Mouse (Mus musculus) neural tube, embryonic 11.5 days (tissue): ENCODE data around the gene Wee2. TPM values are rescaled to one million over a fixed set of nuclear protein-coding genes. Genes with fewer than 3 reads are reported as not detected.

Experiments
- ATAC-seq: fragments of 200-750 bp; cut with Nextera tagmentation; 2 replicates; pipeline ENCODE4 v1.8.0; 2017; ENCODE audit warnings: moderate number of reproducible peaks, mild to moderate bottlenecking, moderate TSS enrichment, moderate library complexity; ENCODE audit not compliant: insufficient read depth, low FRiP score, low TSS enrichment
- DNase-seq: peaks from one replicate; pipeline ENCODE4 v3.0.0-alpha.2; 2015; ENCODE audit warnings: low spot score
- H3K27ac ChIP-seq: fragments of 300-500 bp; sonication (generic); 2 replicates; pipeline ENCODE4 v1.5.1; 2014; ENCODE audit warnings: low read depth, mild to moderate bottlenecking, low read length
- H3K27me3 ChIP-seq: fragments of 300-500 bp; sonication (generic); 2 replicates; pipeline ENCODE4 v1.6.1; 2014; ENCODE audit warnings: mild to moderate bottlenecking, low read length, mixed read lengths; ENCODE audit not compliant: control insufficient read depth, insufficient read depth
- H3K36me3 ChIP-seq: fragments of 300-500 bp; sonication (generic); 2 replicates; pipeline ENCODE4 v1.6.1; 2014; ENCODE audit warnings: mild to moderate bottlenecking, low read length, moderate library complexity, mixed read lengths; ENCODE audit not compliant: control insufficient read depth, insufficient read depth
- H3K4me1 ChIP-seq: fragments of 300-500 bp; sonication (generic); 2 replicates; pipeline ENCODE4 v1.6.1; 2014; ENCODE audit warnings: low read length, mixed read lengths; ENCODE audit not compliant: control insufficient read depth, insufficient read depth
- H3K4me2 ChIP-seq: fragments of 300-500 bp; sonication (generic); 2 replicates; pipeline ENCODE4 v1.6.1; 2014; ENCODE audit warnings: low read depth, mild to moderate bottlenecking, moderate library complexity
- H3K4me3 ChIP-seq: fragments of 300-500 bp; sonication (generic); 2 replicates; pipeline ENCODE4 v1.5.1; 2014; ENCODE audit warnings: low read depth, low read length
- H3K9ac ChIP-seq: fragments of 300-500 bp; sonication (generic); 2 replicates; pipeline ENCODE4 v1.6.1; 2014; ENCODE audit warnings: mild to moderate bottlenecking, low read length
- H3K9me3 ChIP-seq: fragments of 300-500 bp; sonication (generic); 2 replicates; pipeline ENCODE4 v1.6.1; 2016; ENCODE audit warnings: low read length; ENCODE audit not compliant: control insufficient read depth
- WGBS: fragments of 180-500 bp; shearing (Covaris S2); extraction: QIAGEN DNeasy Blood & Tissue Kit; methylation state at CpG from one replicate; pipeline ENCODE4 v1.1.7; 2014; 5-methylcytosine and 5-hydroxymethylcytosine counted together
- polyA plus RNA-seq: library from polyadenylated mRNA; unstranded; fragments of >200 nt; fragmentation: Nextera tagmentation; extraction: Ambion mirVana; gene quantifications from 2 replicates; pipeline ENCODE4 v1.2.1, GENCODE M21; 2014

Wee2 gene
- polyA plus RNA-seq, 1 experiment from 2014 or later, result 0.08 TPM

GRCm38 (mm10) chr6:40418386-40418785 lies 20.5 kb upstream of the Wee2 start:
- H3K9ac ChIP-seq, result no peak overlapping the region
- ATAC-seq, result no peak
- H3K27ac ChIP-seq, result no peak overlapping the region
- no peak overlapping the region for H3K4me2 ChIP-seq
- no peaks in the 10 kb centered on the region for H3K4me1 ChIP-seq
- 95% methylated on average over 4 of the region's 4 CpGs for WGBS
- no peaks in the 10 kb centered on the region for H3K36me3 ChIP-seq
- H3K4me3 ChIP-seq, result no peak overlapping the region
- no peaks in the 10 kb centered on the region for H3K27me3 ChIP-seq
- DNase-seq, result no peak
- no peaks in the 10 kb centered on the region for H3K9me3 ChIP-seq

DNA sequence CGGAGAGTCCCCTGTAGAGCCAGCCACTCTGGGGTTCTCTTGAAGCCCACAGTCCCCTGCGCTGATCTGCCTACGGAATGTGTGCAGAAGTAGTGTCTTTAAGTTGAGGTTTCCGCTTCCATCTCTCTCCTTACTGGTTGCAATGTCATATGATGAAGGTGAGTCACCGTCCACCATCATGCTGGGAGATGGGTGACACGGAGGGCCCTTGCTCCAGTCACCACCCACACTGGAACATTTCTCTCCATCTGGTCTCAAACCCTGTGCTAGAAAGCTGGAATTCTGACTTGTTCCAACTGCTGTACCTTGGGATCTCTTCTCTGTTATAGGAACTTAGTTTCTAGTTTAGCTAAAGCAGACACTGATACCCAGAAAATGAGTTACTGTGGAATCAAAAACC lies 17.8 kb upstream of the Wee2 start:
- Histone ChIP-seq H3K4me2 (no peak overlapping the region), H3K4me1 (no peaks in the 10 kb centered on the region), H3K27me3 (no peaks in the 10 kb centered on the region), H3K36me3 (no peaks in the 10 kb centered on the region), H3K9me3 (no peaks in the 10 kb centered on the region), H3K9ac (no peak overlapping the region), H3K27ac (no peak overlapping the region), H3K4me3 (no peak overlapping the region)
- 100% methylated on average over 6 of the region's 6 CpGs for WGBS
- DNase-seq (no peak), ATAC-seq (no peak)

GRCm38 (mm10) chr6:40423013-40423412 lies 15.9 kb upstream of the Wee2 start:
- DNase-seq, result no peak
- H3K4me3 ChIP-seq, result no peak overlapping the region
- ATAC-seq, result no peak
- H3K27me3 ChIP-seq, result no peaks in the 10 kb centered on the region
- H3K4me2 ChIP-seq, result no peak overlapping the region
- H3K4me1 ChIP-seq, result no peaks in the 10 kb centered on the region
- no peak overlapping the region for H3K9ac ChIP-seq
- no peaks in the 10 kb centered on the region for H3K36me3 ChIP-seq
- H3K27ac ChIP-seq, result no peak overlapping the region
- WGBS, result 64% methylated on average over 1 of the region's 1 CpGs
- H3K9me3 ChIP-seq, result no peaks in the 10 kb centered on the region

- no peak overlapping the region for H3K9ac ChIP-seq
- 40% methylated on average over 1 of the region's 1 CpGs for WGBS
- H3K9me3 ChIP-seq, result no peaks in the 10 kb centered on the region
- no peak overlapping the region for H3K4me2 ChIP-seq
- no peak overlapping the region for H3K4me3 ChIP-seq
- H3K27me3 ChIP-seq, result no peaks in the 10 kb centered on the region
- no peaks in the 10 kb centered on the region for H3K36me3 ChIP-seq
- DNase-seq (peak; percentile 31), ATAC-seq (no peak)
- H3K27ac ChIP-seq, result no peak overlapping the region
- no peaks in the 10 kb centered on the region for H3K4me1 ChIP-seq
Observed at GRCm38 (mm10) chr6:40423774-40424173, 15.1 kb upstream of the Wee2 start.

DNA sequence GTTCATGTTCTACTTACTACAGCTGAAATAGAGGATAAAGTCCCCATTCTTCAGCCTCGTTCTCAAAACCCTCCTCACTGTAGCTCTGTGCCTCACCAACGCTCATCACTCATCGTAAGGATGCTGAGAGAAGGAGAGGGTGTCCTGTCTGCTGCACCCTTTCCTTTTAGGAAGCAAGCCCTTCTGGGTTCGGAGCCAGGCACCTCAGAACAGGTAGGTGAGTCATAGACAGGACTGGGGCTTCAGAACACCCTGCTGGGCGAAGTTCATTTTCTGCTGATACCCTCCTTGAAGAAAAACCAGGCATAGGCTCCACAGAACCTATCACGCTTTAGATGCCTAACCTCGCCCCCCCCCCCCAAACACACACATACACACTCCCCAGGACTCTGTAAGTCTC lies 11.4 kb upstream of the Wee2 start:
- ATAC-seq, result no peak
- WGBS, result 80% methylated on average over 7 of the region's 7 CpGs
- Histone ChIP-seq H3K9ac (no peak overlapping the region), H3K27ac (no peak overlapping the region), H3K4me1 (no peaks in the 10 kb centered on the region), H3K27me3 (no peaks in the 10 kb centered on the region), H3K9me3 (no peaks in the 10 kb centered on the region), H3K4me3 (no peak overlapping the region), H3K4me2 (no peak overlapping the region), H3K36me3 (no peaks in the 10 kb centered on the region)
- DNase-seq, result no peak

DNA sequence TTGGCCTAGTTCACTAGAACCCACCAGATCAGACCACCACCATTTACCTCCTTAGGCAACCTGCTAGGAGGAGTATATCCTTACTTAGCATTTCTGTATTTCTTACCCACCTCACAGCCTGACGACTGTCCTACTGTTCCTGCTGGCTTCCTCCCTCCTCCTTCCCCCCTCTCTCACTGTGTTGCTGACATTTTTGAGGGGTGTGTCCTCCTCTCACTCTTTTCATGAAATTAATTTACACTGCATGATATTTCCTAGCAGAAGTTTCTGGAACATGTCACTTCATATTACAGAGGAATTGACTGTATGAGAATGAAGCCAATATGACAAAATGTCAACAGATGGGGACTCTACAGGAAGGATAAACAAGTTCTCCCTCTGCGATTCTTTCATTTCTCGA lies 10.2 kb upstream of the Wee2 start:
- H3K27ac ChIP-seq, result no peak overlapping the region
- no peak for ATAC-seq
- H3K4me1 ChIP-seq, result no peaks in the 10 kb centered on the region
- H3K4me2 ChIP-seq, result no peak overlapping the region
- no peaks in the 10 kb centered on the region for H3K9me3 ChIP-seq
- no peaks in the 10 kb centered on the region for H3K27me3 ChIP-seq
- no peaks in the 10 kb centered on the region for H3K36me3 ChIP-seq
- 76% methylated on average over 3 of the region's 3 CpGs for WGBS
- DNase-seq, result no peak
- no peak overlapping the region for H3K4me3 ChIP-seq
- H3K9ac ChIP-seq, result no peak overlapping the region

DNA sequence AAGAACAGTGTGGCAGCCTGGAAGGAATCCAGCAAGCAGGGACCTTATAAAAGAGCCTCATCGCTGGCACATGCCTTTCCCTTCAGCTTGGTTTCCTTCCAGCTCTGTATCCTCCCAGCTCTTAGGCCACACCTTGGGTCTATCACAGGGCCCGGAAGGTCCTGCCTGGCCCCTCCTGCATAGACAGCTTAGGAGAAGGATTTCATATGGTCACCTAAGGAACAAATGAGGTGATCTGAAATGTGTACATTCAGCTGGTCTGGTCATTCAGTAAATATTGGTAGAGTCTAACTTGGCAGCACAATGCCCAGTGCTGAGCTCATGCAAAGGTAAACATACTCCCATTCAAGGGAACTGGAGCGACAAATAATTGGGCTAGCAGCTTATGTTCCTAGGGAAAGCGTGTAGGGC lies 9.4 kb upstream of the Wee2 start:
- Histone ChIP-seq H3K4me2 (no peak overlapping the region), H3K4me3 (no peak overlapping the region), H3K27me3 (no peaks in the 10 kb centered on the region), H3K36me3 (no peaks in the 10 kb centered on the region), H3K4me1 (no peaks in the 10 kb centered on the region; the same call in 1 of the 2 replicates), H3K9ac (no peak overlapping the region), H3K9me3 (no peaks in the 10 kb centered on the region), H3K27ac (no peak overlapping the region)
- DNase-seq (no peak), ATAC-seq (no peak)
- 88% methylated on average over 4 of the region's 4 CpGs for WGBS

DNA sequence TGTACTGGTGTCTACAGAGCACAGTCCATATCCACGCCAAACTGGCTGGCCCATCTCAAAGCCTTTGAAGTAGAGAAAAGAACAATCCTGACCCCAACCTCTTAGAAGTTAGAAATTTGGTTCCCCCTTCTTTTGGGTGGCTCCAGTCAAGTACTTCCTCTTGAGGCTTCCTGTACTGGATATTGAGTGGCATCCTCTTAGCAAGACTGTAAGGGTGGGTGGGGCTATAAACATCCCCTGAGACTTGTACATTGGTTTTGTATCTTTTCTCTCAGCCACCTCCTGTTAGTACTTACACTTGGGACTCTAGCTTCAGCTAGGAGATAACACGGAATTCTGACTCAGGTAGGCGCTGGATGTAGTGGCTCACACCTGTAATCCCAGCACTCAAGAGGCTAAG lies 8.6 kb upstream of the Wee2 start:
- no peak overlapping the region for H3K4me2 ChIP-seq
- no peak overlapping the region for H3K4me3 ChIP-seq

DNA sequence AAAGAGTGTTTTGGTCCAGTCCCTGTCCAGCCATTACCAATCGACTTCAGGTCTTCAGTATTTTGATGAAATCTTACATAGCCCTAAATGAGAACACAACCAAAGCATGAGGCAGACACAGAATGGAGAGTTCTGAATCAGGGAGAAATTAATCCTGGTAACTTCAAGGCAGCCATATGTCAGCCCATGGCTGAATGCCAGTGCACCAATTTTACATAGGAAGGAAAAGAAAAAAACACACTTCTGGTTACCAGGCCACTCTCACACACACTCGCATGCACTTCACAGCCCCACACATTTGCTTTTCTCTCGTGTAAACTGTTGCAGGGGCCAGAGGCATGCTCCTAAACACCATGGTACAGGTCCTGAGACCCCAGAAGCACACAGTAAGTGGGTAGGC lies 8.0 kb upstream of the Wee2 start:
- H3K9ac ChIP-seq, result no peak overlapping the region
- H3K4me2 ChIP-seq, result no peak overlapping the region
- H3K9me3 ChIP-seq, result no peaks in the 10 kb centered on the region
- ATAC-seq (no peak), DNase-seq (no peak)
- H3K4me1 ChIP-seq, result no peaks in the 10 kb centered on the region; the same call in 1 of the 2 replicates
- no peak overlapping the region for H3K27ac ChIP-seq
- H3K27me3 ChIP-seq, result no peaks in the 10 kb centered on the region
- H3K4me3 ChIP-seq, result no peak overlapping the region
- WGBS, result 81% methylated on average over 3 of the region's 3 CpGs
- H3K36me3 ChIP-seq, result no peaks in the 10 kb centered on the region

More for the DNA sequence above, 8.6 kb upstream of the Wee2 start:
- no peaks in the 10 kb centered on the region for H3K9me3 ChIP-seq
- H3K4me1 ChIP-seq, result no peaks in the 10 kb centered on the region; the same call in 1 of the 2 replicates
- 86% methylated on average over 3 of the region's 3 CpGs for WGBS
- ATAC-seq (no peak), DNase-seq (no peak)
- H3K9ac ChIP-seq, result no peak overlapping the region
- no peaks in the 10 kb centered on the region for H3K36me3 ChIP-seq
- no peak overlapping the region for H3K27ac ChIP-seq
- no peaks in the 10 kb centered on the region for H3K27me3 ChIP-seq
